Mouse (Mus musculus) kidney, postnatal 0 days (tissue): ENCODE results near the gene Dmrtb1. TPM values are rescaled to one million over a fixed set of nuclear protein-coding genes. Genes with fewer than 3 reads are reported as not detected.

ENCODE experiments used
- ATAC-seq: fragments of 200-750 bp; cut with Nextera tagmentation; replicated peaks from 2 replicates; pipeline ENCODE4 v1.8.0; 2017; ENCODE audit warnings: low read depth, moderate number of reproducible peaks, moderate TSS enrichment, moderate library complexity; ENCODE audit not compliant: low FRiP score
- DNase-seq: peaks from one replicate; pipeline ENCODE4 v3.0.0-alpha.2; 2016; ENCODE audit warnings: low spot score
- H3K27ac ChIP-seq: fragments of 300-500 bp; sonication (generic); 2 replicates; pipeline ENCODE4 v1.5.1; 2014; ENCODE audit warnings: mild to moderate bottlenecking
- H3K27me3 ChIP-seq: fragments of 300-500 bp; sonication (generic); 2 replicates; pipeline ENCODE4 v1.6.1; 2014; ENCODE audit warnings: low read length, mixed read lengths; ENCODE audit not compliant: insufficient read depth
- H3K36me3 ChIP-seq: fragments of 300-500 bp; sonication (generic); 2 replicates; pipeline ENCODE4 v1.6.1; 2014; ENCODE audit warnings: low read length, mixed read lengths; ENCODE audit not compliant: insufficient read depth
- H3K4me1 ChIP-seq: fragments of 300-500 bp; sonication (generic); replicated peaks from 2 replicates; pipeline ENCODE4 v1.6.1; 2014; ENCODE audit warnings: antibody characterized with exemption, low read length, mixed read lengths; ENCODE audit not compliant: insufficient read depth
- H3K4me2 ChIP-seq: fragments of 300-500 bp; sonication (generic); 2 replicates; pipeline ENCODE4 v1.6.1; 2014; ENCODE audit warnings: mild to moderate bottlenecking, low read length, moderate library complexity, mixed read lengths
- H3K4me3 ChIP-seq: fragments of 300-500 bp; sonication (generic); replicated peaks from 2 replicates; pipeline ENCODE4 v1.5.1; 2014; ENCODE audit warnings: low read depth, low read length
- H3K9ac ChIP-seq: fragments of 300-500 bp; sonication (generic); 2 replicates; pipeline ENCODE4 v1.6.1; 2014; ENCODE audit warnings: low read depth, low read length
- H3K9me3 ChIP-seq: fragments of 300-500 bp; sonication (generic); replicated peaks from 2 replicates; pipeline ENCODE4 v1.6.1; 2016; ENCODE audit warnings: low read length, inconsistent platforms, mixed read lengths
- CTCF ChIP-seq: IDR thresholded peaks from 2 replicates; pipeline ENCODE4 v1.5.1; 2016; ENCODE audit warnings: antibody characterized with exemption, low read depth, mild to moderate bottlenecking, moderate library complexity
- WGBS: fragments of 180-500 bp; shearing (Covaris S2); extraction: QIAGEN DNeasy Blood & Tissue Kit; methylation state at CpG from one replicate; pipeline ENCODE4 v1.1.7; 2014; 5-methylcytosine and 5-hydroxymethylcytosine counted together
- polyA plus RNA-seq: library from polyadenylated mRNA; unstranded; fragments of >200 nt; fragmentation: Nextera tagmentation; extraction: Ambion mirVana; gene quantifications from 2 replicates; pipeline ENCODE4 v1.2.1, GENCODE M21; 2015

Gene Dmrtb1
- not detected in 2 replicates for polyA plus RNA-seq

DNA sequence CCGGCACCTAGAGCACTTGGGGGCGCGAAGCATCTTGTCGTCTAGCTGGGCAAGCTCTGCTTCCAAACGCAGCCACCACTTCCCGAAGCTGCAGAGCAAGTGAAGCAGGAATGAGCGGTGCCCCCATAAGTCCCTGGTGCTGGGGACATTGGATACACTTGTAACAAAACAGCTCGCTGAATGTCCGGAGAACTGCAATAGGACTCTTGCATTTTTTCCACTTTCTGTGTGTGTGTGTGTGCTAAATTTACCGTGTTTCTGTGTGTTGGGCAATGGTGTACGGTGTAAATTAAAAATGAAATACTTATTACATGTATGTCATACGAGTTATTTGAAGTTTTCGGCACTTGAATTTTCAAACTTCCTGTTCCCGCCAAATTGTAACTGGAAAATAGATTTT lies at the start of gene Dmrtb1:
Dmrtb1 (minus strand) TSS at position 101 of the 400 bp plus-strand sequence.
- ATAC-seq (no peak), DNase-seq (no peak)
- WGBS: 92% methylated on average over 14 of the region's 14 CpGs
- H3K4me1 ChIP-seq: no peaks in the 10 kb centered on the region
- H3K9ac ChIP-seq: no peak within 1 kb of the TSS
- no peak within 1 kb of the TSS for H3K4me2 ChIP-seq
- no peaks in the 10 kb centered on the region for H3K36me3 ChIP-seq
- H3K27me3 ChIP-seq: 0 out of 2 replicates have a peak, but pooled peaks cover 4% of the 10 kb centered on the region
- H3K4me3 ChIP-seq: no peak within 1 kb of the TSS
- no peak for TF ChIP-seq CTCF
- H3K27ac ChIP-seq: no peak within 1 kb of the TSS
- no peaks in the 10 kb centered on the region for H3K9me3 ChIP-seq

DNA sequence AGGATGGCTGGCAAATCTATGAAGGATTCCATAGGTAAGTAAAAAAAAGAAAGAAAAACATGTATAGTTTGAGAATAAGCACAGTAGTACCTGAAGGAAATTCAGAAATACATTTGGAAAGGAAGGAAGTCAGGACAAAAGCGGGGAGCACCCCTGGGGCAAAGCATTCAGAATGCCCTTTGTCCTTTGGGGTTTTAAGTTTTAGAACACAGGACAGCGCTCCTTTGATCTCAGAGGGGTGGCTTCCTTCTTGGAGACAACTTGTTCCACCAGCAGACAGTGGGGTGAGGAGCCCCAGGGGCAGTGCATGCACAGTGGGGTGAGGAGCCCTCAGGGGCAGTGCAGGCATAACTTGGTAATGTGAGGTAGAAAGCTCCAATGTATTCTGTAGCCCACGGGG lies 49.6 kb upstream of the Dmrtb1 start:
- ATAC-seq: no peak
- Histone ChIP-seq H3K9ac (no peak overlapping the region), H3K4me1 (0 out of 2 replicates have a peak, but pooled peaks cover 4% of the 10 kb centered on the region), H3K27me3 (no peaks in the 10 kb centered on the region), H3K36me3 (no peaks in the 10 kb centered on the region), H3K9me3 (no peaks in the 10 kb centered on the region), H3K27ac (no peak overlapping the region), H3K4me3 (no peak overlapping the region), H3K4me2 (no peak overlapping the region)
- 25% methylated on average over 3 of the region's 3 CpGs for WGBS
- no peak for TF ChIP-seq CTCF
- no peak for DNase-seq

DNA sequence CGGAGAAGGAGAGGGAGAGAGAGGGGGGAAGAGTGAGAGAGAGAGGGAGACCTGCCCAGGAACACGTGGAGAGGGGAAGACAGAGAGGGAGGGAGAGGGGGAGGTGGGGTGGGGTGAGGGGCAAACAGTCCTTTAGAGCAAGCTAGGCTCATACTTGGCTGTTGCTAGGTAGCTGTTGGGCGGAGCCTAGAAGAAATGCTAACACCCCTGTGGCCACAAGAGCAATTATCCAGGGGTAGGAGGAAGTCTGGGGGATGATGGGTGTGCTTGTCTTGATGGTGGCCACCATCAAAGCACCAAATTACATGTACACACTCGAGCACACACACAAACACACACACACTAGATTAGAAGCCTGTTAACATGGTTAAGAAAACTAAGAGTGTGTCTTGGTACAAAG lies 48.6 kb upstream of the Dmrtb1 start:
- TF ChIP-seq CTCF: no peak
- Histone ChIP-seq H3K27ac (no peak overlapping the region), H3K36me3 (no peaks in the 10 kb centered on the region), H3K9me3 (no peaks in the 10 kb centered on the region), H3K27me3 (no peaks in the 10 kb centered on the region), H3K4me2 (no peak overlapping the region), H3K9ac (no peak overlapping the region), H3K4me1 (0 out of 2 replicates have a peak, but pooled peaks cover 4% of the 10 kb centered on the region), H3K4me3 (no peak overlapping the region)
- 19% methylated on average over 4 of the region's 4 CpGs for WGBS
- ATAC-seq (no peak), DNase-seq (no peak)

DNA sequence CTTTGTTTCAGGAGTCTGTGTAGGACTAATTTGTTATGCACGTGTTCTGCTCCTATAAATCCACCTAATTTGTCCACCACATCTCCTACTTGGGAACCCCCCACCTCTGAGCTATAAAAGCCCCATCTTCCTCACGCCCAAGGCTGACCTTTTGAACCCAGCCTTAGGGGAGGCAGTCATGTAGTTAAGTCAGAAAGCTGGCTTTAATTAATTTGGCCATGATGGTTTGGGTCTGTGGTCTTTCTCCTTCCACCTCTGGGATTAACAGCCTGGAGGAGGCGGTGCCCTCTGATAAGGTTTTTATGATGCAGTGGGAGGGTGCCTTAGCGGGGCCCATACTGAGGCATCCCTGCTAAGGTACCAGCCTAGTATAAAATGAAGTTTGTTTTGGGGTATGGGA lies 48.2 kb upstream of the Dmrtb1 start:
- H3K27me3 ChIP-seq: no peaks in the 10 kb centered on the region
- no peak overlapping the region for H3K9ac ChIP-seq
- no peak overlapping the region for H3K4me2 ChIP-seq
- TF ChIP-seq CTCF: no peak
- no peak overlapping the region for H3K4me3 ChIP-seq
- no peaks in the 10 kb centered on the region for H3K9me3 ChIP-seq
- 0 out of 2 replicates have a peak, but pooled peaks cover 4% of the 10 kb centered on the region for H3K4me1 ChIP-seq
- H3K36me3 ChIP-seq: no peaks in the 10 kb centered on the region
- DNase-seq (no peak), ATAC-seq (0 out of 2 replicates have a peak, but pooled peaks have one; percentile 17)
- 26% methylated on average over 4 of the region's 4 CpGs for WGBS
- no peak overlapping the region for H3K27ac ChIP-seq

DNA sequence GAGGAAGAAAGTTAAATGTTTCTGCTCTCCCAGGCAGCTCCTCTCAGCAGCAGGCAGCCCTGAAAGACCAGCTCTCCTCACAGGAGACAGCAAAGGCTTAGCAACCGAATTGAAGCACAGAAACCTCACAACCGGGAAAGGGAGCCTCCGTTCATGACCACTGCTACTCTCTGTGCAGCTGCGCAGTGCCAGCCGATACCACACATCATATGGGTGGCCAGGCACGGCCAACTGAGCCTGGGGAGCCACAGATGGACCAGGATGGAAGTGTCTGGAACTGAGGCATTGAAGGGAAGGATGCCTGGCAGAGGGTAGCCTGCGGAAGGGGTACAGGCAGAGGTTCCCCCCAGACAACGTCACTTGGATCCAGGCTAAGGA lies 47.0 kb upstream of the Dmrtb1 start:
- WGBS: 63% methylated on average over 8 of the region's 8 CpGs
- no peak overlapping the region for H3K4me2 ChIP-seq
- DNase-seq: no peak
- ATAC-seq: no peak
- no peaks in the 10 kb centered on the region for H3K9me3 ChIP-seq
- no peaks in the 10 kb centered on the region for H3K27me3 ChIP-seq
- 0 out of 2 replicates have a peak, but pooled peaks cover 4% of the 10 kb centered on the region for H3K4me1 ChIP-seq
- no peak overlapping the region for H3K9ac ChIP-seq
- no peak overlapping the region for H3K27ac ChIP-seq
- H3K36me3 ChIP-seq: no peaks in the 10 kb centered on the region
- TF ChIP-seq CTCF: no peak
- H3K4me3 ChIP-seq: no peak overlapping the region

DNA sequence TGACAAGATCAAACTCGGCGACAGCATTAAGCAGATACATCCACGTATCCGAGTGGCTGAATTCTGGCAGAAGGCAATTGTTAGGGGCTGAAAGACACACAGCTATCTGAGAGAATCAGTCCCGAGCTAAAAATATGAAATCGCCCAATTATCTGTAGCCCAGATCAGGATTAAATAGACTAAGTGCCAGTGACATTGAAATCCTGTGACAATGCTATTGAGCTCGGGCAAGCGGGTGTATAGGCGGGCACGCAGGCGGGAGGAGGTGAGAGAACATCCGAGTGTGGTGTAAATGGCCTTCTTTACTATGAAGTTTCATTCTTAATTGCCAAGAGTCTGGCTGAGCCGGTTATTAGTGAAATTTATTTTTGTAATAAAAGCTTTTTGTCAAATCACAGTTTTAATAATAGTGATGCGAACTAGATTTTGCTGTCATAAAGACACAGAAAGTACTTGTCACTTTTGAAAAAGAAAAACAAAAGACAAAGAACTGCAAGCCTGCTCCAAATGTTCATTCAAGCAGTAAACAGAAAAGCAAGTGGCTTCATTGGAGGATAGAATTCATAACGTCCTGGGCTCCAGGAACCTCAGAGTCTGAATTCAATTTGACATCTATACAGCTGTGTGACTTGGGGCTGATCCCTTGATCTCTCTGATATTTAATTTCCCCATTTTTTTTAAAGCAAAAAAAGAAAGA lies 46.5 kb upstream of the Dmrtb1 start:
- DNase-seq (no peak), ATAC-seq (no peak)
- no peaks in the 10 kb centered on the region for H3K36me3 ChIP-seq
- H3K4me2 ChIP-seq: no peak overlapping the region
- H3K9me3 ChIP-seq: no peaks in the 10 kb centered on the region
- no peak overlapping the region for H3K27ac ChIP-seq
- WGBS: 78% methylated on average over 15 of the region's 15 CpGs
- no peaks in the 10 kb centered on the region for H3K27me3 ChIP-seq
- H3K4me3 ChIP-seq: no peak overlapping the region
- H3K4me1 ChIP-seq: 0 out of 2 replicates have a peak, but pooled peaks cover 4% of the 10 kb centered on the region
- no peak for TF ChIP-seq CTCF
- H3K9ac ChIP-seq: no peak overlapping the region

DNA sequence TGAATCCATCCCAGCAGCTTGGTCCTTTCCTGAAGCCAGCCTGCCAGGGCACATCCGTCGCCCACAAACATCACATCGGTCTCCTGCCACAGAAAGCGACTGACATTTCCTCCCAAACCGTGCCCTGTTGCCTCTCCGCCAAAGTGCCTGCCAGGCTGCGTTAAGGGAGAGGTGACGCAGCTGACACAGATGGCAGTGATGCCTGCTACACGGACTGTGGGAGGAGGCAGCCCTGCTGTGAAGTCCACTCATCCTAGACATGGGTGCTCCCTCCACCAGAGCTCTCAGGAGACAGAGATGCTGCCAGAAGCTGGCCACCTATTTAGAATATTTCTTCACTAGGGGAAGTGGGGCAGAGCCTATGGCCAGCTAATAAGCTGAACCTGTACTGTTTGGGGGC lies 41.4 kb upstream of the Dmrtb1 start:
- Histone ChIP-seq H3K9ac (no peak overlapping the region), H3K4me2 (no peak overlapping the region), H3K27ac (no peak overlapping the region), H3K9me3 (no peaks in the 10 kb centered on the region), H3K4me3 (no peak overlapping the region), H3K4me1 (no peaks in the 10 kb centered on the region), H3K27me3 (no peaks in the 10 kb centered on the region), H3K36me3 (no peaks in the 10 kb centered on the region)
- no peak for ATAC-seq
- WGBS: 47% methylated on average over 9 of the region's 9 CpGs
- no peak for DNase-seq
- TF ChIP-seq CTCF: no peak
